Mouse (Mus musculus) mouse trophoblast stem cell (cell line): ENCODE measurements at regions not wholly inside any gene's neighbourhood (a gene's known extent, or its start where the extent isn't known, plus 50 kb on each side); places are given as distances from the start of the nearest gene placed in this dataset.

Source experiments
- in situ Hi-C, 2 experiments: fragments of 300-500 bp; cut with MseI, MboI; formaldehyde crosslinking; loops; 2 replicates in 1 of 2; 3 replicates in 1 of 2; pipeline ENCODE4 v1.15.1; 2025

DNA sequence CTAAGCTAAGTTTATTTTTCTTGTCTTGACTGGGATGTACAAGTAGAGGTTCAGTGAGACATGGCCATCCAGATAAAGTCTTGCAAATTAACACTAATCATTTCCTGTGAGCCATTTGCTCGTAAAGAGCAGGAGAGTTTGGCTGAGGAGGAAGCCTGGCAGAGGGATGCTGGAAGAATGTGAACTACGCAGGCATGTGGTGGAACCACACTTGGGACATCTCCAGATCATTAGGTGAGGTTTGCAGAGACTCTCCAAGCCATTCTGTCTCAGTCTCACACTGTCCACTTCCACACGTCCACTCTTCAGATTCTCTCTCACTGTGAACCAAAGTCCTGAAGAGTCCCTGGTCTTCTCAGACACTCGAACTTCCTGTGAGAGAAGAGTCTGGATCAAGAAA lies 256.3 kb downstream of the Dysf start:
- in situ Hi-C loops: no loop called here

DNA sequence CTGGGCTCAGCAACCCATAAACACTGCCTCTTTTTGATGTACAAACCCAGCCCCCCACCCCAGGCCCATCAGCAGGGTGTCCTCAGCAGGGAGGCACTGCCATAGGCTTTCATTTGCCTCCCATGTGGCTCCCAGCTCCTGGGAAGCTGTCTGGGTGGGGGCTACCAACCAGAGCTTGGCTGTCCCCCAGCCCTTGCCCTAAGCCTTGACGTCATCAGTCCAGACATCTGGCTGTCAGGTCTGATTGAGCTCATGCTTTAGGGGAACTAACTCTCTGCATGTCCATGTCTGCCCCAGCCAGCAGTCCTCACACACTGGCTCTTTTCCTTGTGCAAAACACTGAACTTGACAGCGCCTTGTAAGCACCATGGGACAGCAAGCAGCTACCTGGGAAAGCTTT lies 255.3 kb downstream of the Dysf start:
- in situ Hi-C loops: no loop called here

DNA sequence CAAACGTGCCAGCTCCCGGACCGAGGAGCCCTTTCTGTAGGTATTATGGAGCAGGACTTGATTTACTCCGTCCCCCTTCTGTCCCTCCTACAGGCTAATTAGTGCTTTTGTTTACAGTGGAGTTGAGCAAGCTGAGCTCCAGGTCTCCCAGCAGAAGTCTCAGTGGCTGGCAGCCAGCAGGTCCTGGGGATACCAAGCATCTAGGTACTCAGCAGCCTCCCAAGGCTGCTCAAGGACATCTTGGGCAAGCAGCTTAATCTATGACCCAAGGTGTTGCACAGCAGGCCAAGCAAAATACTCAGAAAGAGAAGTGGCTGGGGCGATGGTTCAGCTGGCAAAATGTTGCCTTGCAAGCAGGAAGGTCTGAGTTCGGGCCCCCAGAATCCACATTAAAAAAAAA lies 254.4 kb downstream of the Dysf start:
- in situ Hi-C loops: no loop called here

DNA sequence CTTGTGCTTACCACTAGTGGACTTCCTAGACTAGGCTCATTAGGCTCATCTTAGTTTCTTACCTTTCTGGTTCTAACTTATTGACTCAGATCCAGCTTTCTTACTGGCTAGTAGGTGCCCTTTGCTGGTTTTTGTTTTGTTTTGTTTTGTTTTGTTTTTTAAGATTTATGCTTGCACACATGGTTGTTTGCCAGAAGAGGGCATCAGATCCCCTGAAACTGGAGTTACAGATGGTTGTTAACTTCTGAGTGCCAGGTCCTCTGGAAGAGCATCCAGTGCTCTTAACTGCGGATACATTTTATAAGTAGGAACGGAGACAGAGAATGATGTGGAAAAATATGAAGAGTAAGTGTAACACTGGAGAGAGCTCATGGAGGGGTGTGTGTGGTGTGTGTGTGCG lies 253.1 kb downstream of the Dysf start:
- in situ Hi-C loops: no loop called here
